Comparison of ENCODE assay signal across 11 mouse cellular contexts in the genomic region with DNA sequence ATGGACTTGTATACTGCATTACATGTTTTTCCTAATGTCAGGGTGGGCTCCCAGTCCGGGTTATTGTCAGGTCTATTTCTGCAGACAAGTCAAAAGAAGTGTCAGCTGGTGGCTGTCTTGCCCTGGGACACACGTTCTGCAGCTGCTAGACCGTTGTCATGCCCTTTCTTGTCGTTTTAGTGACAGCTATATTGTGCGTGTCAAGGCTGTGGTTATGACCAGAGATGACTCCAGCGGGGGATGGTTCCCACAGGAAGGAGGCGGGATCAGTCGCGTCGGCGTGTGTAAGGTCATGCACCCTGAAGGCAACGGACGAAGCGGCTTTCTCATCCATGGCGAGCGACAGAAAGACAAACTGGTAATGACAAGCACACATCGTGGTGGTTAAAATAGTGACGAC.
DNase-seq lines count a peak whose midpoint lies in the region; ATAC-seq and TF ChIP-seq lines count a peak whose summit lies in the region.
"Had no signal": no experiment of that assay in that cellular context is flagged by ENCODE, and none has a peak within 500 bp of the region (broad histone marks: within the 10 kb centered on the region; RNA-seq: fewer than 3 reads in every experiment).

No protein-coding gene starts in this region.

- no peaks in the 10 kb centered on the region for H3K9me3 ChIP-seq in hindbrain, embryonic 10.5 days
- no peaks in the 10 kb centered on the region for H3K9me3 ChIP-seq in hindbrain, embryonic 16.5 days (ENCODE audit: control insufficient read depth, low read length)
- H3K9me3 ChIP-seq in midbrain, embryonic 14.5 days (ENCODE audit: control insufficient read depth, low read length) = no peaks in the 10 kb centered on the region
- no peaks in the 10 kb centered on the region for H3K9me3 ChIP-seq in forebrain, postnatal 0 days (ENCODE audit: low read length)

- peaks cover 40% of the 10 kb centered on the region for H3K36me3 ChIP-seq in hindbrain, embryonic 10.5 days
- H3K36me3 ChIP-seq in hindbrain, embryonic 16.5 days (ENCODE audit: control insufficient read depth, insufficient read depth, low read length) = no peaks in the 10 kb centered on the region
- H3K36me3 ChIP-seq in midbrain, embryonic 14.5 days (ENCODE audit: control insufficient read depth, insufficient read depth, low read length) = 0 out of 2 replicates have a peak, but pooled peaks cover 4% of the 10 kb centered on the region
- peaks cover 4% of the 10 kb centered on the region for H3K36me3 ChIP-seq in forebrain, postnatal 0 days (ENCODE audit: insufficient read depth)

- no peak overlapping the region for H3K4me3 ChIP-seq in hindbrain, embryonic 10.5 days
- H3K4me3 ChIP-seq in hindbrain, embryonic 16.5 days (ENCODE audit: low read length) = no peak overlapping the region
- no peak overlapping the region for H3K4me3 ChIP-seq in midbrain, embryonic 14.5 days (replicated peaks; ENCODE audit: low read depth, low read length)
- H3K4me3 ChIP-seq in forebrain, postnatal 0 days (ENCODE audit: low read depth, low read length) = no peak overlapping the region

- H3K27ac ChIP-seq in hindbrain, embryonic 10.5 days = no peak overlapping the region
- no peak overlapping the region for H3K27ac ChIP-seq in hindbrain, embryonic 16.5 days (ENCODE audit: low read depth, low read length)
- H3K27ac ChIP-seq in midbrain, embryonic 14.5 days (replicated peaks; ENCODE audit: low read depth, low read length) = no peak overlapping the region
- no peak overlapping the region for H3K27ac ChIP-seq in forebrain, postnatal 0 days (ENCODE audit: low read depth, low read length)

- no peak for TF ChIP-seq CTCF in forebrain, postnatal 0 days (IDR thresholded peaks at IDR 0.05; ENCODE audit: low read depth)

- H3K27me3 ChIP-seq in hindbrain, embryonic 10.5 days (ENCODE audit: insufficient read depth, poor library complexity, severe bottlenecking) = no peaks in the 10 kb centered on the region
- no peaks in the 10 kb centered on the region for H3K27me3 ChIP-seq in hindbrain, embryonic 16.5 days (replicated peaks; ENCODE audit: control insufficient read depth, insufficient read depth, low read length)
- H3K27me3 ChIP-seq in midbrain, embryonic 14.5 days (ENCODE audit: control insufficient read depth, insufficient read depth, low read length) = no peaks in the 10 kb centered on the region
- no peaks in the 10 kb centered on the region for H3K27me3 ChIP-seq in forebrain, postnatal 0 days (ENCODE audit: insufficient read depth, low read length)

- H3K4me1 ChIP-seq in hindbrain, embryonic 10.5 days (replicated peaks) = peaks cover 9% of the 10 kb centered on the region
- no peaks in the 10 kb centered on the region; the same call in 1 of the 2 replicates for H3K4me1 ChIP-seq in hindbrain, embryonic 16.5 days (ENCODE audit: control insufficient read depth, insufficient read depth, low read depth, low read length)
- H3K4me1 ChIP-seq in midbrain, embryonic 14.5 days (ENCODE audit: control insufficient read depth, insufficient read depth, low read length) = no peaks in the 10 kb centered on the region
- no peaks in the 10 kb centered on the region for H3K4me1 ChIP-seq in forebrain, postnatal 0 days (ENCODE audit: insufficient read depth)

- no peak overlapping the region for H3K9ac ChIP-seq in hindbrain, embryonic 16.5 days (ENCODE audit: low read depth, low read length)
- H3K9ac ChIP-seq in midbrain, embryonic 14.5 days (replicated peaks; ENCODE audit: low read length) = no peak overlapping the region
- no peak overlapping the region for H3K9ac ChIP-seq in forebrain, postnatal 0 days

- ATAC-seq in hindbrain, embryonic 16.5 days = no peak
- peak; percentile 40 to 50 for ATAC-seq in hematopoietic stem cell, adult 5-6 weeks (replicated peaks in 1 of 2; ENCODE audit: insufficient read depth in 1 of 2, low FRiP score in 2 of 2, low TSS enrichment in 1 of 2, low read depth in 1 of 2, poor library complexity in 2 of 2, severe bottlenecking in 2 of 2)
- peak; percentile 47 for ATAC-seq in megakaryocyte progenitor cell, adult 5-6 weeks (replicated peaks; ENCODE audit: poor library complexity)
- no peak for ATAC-seq in midbrain, embryonic 14.5 days (ENCODE audit: low FRiP score, low TSS enrichment)
- no peak for ATAC-seq in forebrain, postnatal 0 days

- no peak overlapping the region for H3K4me2 ChIP-seq in hindbrain, embryonic 16.5 days (ENCODE audit: low read length)
- H3K4me2 ChIP-seq in midbrain, embryonic 14.5 days (ENCODE audit: low read length) = no peak overlapping the region
- H3K4me2 ChIP-seq in forebrain, postnatal 0 days (ENCODE audit: low read depth) = no peak overlapping the region

- DNase-seq in hindbrain, embryonic 10.5 days (ENCODE audit: low spot score) = peak; percentile 27
- peak; percentile 64 for DNase-seq in retina, postnatal 1 day
- DNase-seq in retina, embryonic 14.5 days (ENCODE audit: low spot score) = no peak
- no peak for DNase-seq in midbrain, embryonic 14.5 days
- no peak for DNase-seq in forebrain, postnatal 0 days
- DNase-seq: cerebellum, postnatal 25 days; heart, postnatal 10 days; right cerebral cortex, postnatal 4 days had no signal

- 58% methylated on average over 18 of the region's 18 CpGs for WGBS in hindbrain, embryonic 10.5 days
- 56% methylated on average over 18 of the region's 18 CpGs for WGBS in hindbrain, embryonic 16.5 days
- WGBS in midbrain, embryonic 14.5 days = 64% methylated on average over 18 of the region's 18 CpGs
- WGBS in forebrain, postnatal 0 days = 85% methylated on average over 18 of the region's 18 CpGs

Comparison
In these comparisons a context has a peak if more than half of its experiments do, and no peak if none do; other contexts are left out.
1. DNase-seq: peak in hindbrain, embryonic 10.5 days (single experiment) and retina, postnatal 1 day (single experiment); none in retina, embryonic 14.5 days (single experiment), midbrain, embryonic 14.5 days (single experiment) and forebrain, postnatal 0 days (single experiment).
2. ATAC-seq: peak in hematopoietic stem cell, adult 5-6 weeks (2 of 2) and megakaryocyte progenitor cell, adult 5-6 weeks (single experiment); none in hindbrain, embryonic 16.5 days (single experiment), midbrain, embryonic 14.5 days (single experiment) and forebrain, postnatal 0 days (single experiment).